Mouse (Mus musculus) C2C12 (cell line): ENCODE measurements around the gene Tex33.

Source experiments
- CEBPB ChIP-seq: IDR thresholded peaks from one replicate; pipeline ENCODE4 v1.6.1; 2011; ENCODE audit warnings: low read depth, mild to moderate bottlenecking, control low read depth, moderate library complexity
- CTCF ChIP-seq: IDR thresholded peaks from one replicate; pipeline ENCODE4 v1.5.1; 2011; ENCODE audit not compliant: control insufficient read depth, insufficient read depth, insufficient read length
- MAX ChIP-seq: IDR thresholded peaks from one replicate; pipeline ENCODE4 v1.6.1; 2011; ENCODE audit warnings: mild to moderate bottlenecking, control low read depth
- MYOD1 ChIP-seq: IDR thresholded peaks from one replicate; pipeline ENCODE4 v1.6.1; 2011; ENCODE audit warnings: low read depth; ENCODE audit not compliant: control insufficient read depth, insufficient read length
- MYOG ChIP-seq: IDR thresholded peaks from one replicate; pipeline ENCODE4 v1.6.1; 2011; ENCODE audit not compliant: control insufficient read depth, insufficient read length; ENCODE audit errors: extremely low read depth
- USF1 ChIP-seq: IDR thresholded peaks from one replicate; pipeline ENCODE4 v1.6.1; 2011; ENCODE audit warnings: low read depth, mild to moderate bottlenecking, control low read depth, moderate library complexity

GRCm38 (mm10) chr15:78434896-78435520 lies 39.3 kb upstream of the Tex33 start:
- TF ChIP-seq CTCF (peak; percentile 20), MYOD1 (no peak), USF1 (no peak), MAX (no peak), MYOG (no peak), CEBPB (no peak)
